Mouse (Mus musculus) stomach, embryonic 16.5 days (tissue): ENCODE results near the gene Ndufa11. TPM values are rescaled to one million over a fixed set of nuclear protein-coding genes. Genes with fewer than 3 reads are reported as not detected.

Source experiments
- ATAC-seq: fragments of 200-750 bp; cut with Nextera tagmentation; 2 replicates; pipeline ENCODE4 v1.8.0; 2017; ENCODE audit warnings: moderate number of reproducible peaks, moderate TSS enrichment; ENCODE audit not compliant: insufficient read depth, low FRiP score
- H3K27ac ChIP-seq: fragments of 300-500 bp; sonication (generic); 2 replicates; pipeline ENCODE4 v1.5.1; 2014; ENCODE audit warnings: low read length
- H3K27me3 ChIP-seq: fragments of 300-500 bp; sonication (generic); 2 replicates; pipeline ENCODE4 v1.6.1; 2014; ENCODE audit warnings: low read length, control low read depth, mixed read lengths; ENCODE audit not compliant: control insufficient read depth, insufficient read depth
- H3K36me3 ChIP-seq: fragments of 300-500 bp; sonication (generic); 2 replicates; pipeline ENCODE4 v1.6.1; 2014; ENCODE audit warnings: low read length; ENCODE audit not compliant: control insufficient read depth, insufficient read depth
- H3K4me1 ChIP-seq: fragments of 300-500 bp; sonication (generic); 2 replicates; pipeline ENCODE4 v1.6.1; 2014; ENCODE audit warnings: low read length, control low read depth, mixed read lengths; ENCODE audit not compliant: control insufficient read depth, insufficient read depth
- H3K4me2 ChIP-seq: fragments of 300-500 bp; sonication (generic); 2 replicates; pipeline ENCODE4 v1.6.1; 2014; ENCODE audit warnings: low read depth, low read length, mixed read lengths
- H3K4me3 ChIP-seq: fragments of 300-500 bp; sonication (generic); replicated peaks from 2 replicates; pipeline ENCODE4 v1.5.1; 2014; ENCODE audit warnings: mild to moderate bottlenecking, low read length
- H3K9ac ChIP-seq: fragments of 300-500 bp; sonication (generic); 2 replicates; pipeline ENCODE4 v1.6.1; 2014; ENCODE audit warnings: low read length
- H3K9me3 ChIP-seq: fragments of 300-500 bp; sonication (generic); replicated peaks from 2 replicates; pipeline ENCODE4 v1.6.1; 2016; ENCODE audit warnings: low read length, control low read depth; ENCODE audit not compliant: control insufficient read depth
- WGBS: fragments of 180-500 bp; shearing (Covaris S2); extraction: QIAGEN DNeasy Blood & Tissue Kit; methylation state at CpG from one replicate; pipeline ENCODE4 v1.1.7; 2014; 5-methylcytosine and 5-hydroxymethylcytosine counted together
- polyA plus RNA-seq: library from polyadenylated mRNA; unstranded; fragments of >200 nt; fragmentation: Nextera tagmentation; extraction: Ambion mirVana; gene quantifications from 2 replicates; pipeline ENCODE4 v1.2.1, GENCODE M21; 2015

Ndufa11 gene
- polyA plus RNA-seq, 1 experiment from 2014 or later, result 434 TPM

DNA sequence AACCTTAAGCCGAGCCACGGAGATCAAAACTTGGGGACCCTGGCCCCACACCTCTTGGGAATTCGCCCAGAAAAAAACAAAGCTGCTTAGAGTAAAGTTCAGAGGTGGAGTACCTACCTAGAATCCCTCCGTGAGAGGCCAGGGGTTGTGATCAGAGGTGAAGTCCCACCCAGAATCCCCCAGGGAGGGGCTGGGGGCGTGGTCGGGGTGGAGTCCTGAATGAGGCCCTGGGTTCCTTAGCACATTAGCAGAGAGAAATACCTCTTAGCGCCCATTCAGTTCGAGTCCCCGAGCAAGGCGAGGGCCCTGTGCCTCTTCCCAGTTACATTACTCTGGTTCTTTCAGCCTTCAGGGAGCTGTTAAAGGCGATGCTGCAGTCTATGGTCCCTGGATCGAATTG, 10.1 kb downstream of the Ndufa11 start:
- Histone ChIP-seq H3K4me2 (peak overlapping the region; percentile 34; the same call in 1 of the 2 replicates), H3K9ac (peak overlapping the region; percentile 35), H3K27me3 (no peaks in the 10 kb centered on the region), H3K27ac (peak overlapping the region; percentile 73), H3K4me1 (peaks cover 26% of the 10 kb centered on the region), H3K4me3 (no peak overlapping the region), H3K36me3 (no peaks in the 10 kb centered on the region), H3K9me3 (no peaks in the 10 kb centered on the region)
- 8% methylated on average over 12 of the region's 12 CpGs for WGBS
- peak; percentile 24; the same call in 1 of the 2 replicates for ATAC-seq

DNA sequence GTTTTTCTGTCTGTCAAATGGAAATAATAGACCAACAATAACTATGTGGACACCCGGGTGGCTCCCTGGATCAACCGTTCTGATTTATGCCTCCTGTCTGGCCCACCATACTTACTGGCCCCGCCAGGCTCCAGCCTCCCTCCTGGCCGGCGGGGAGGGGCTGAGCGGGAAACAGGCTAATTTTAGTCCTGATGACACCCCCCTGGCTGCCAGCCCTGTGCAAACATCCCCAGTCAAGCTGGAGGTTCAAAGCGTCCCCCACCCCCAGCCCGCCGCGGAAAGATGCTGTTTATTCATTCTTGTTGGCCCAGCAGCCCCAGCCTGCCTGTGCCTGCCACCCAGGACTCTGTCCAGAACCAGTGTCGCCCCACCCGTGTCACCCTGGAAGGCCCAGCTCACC, 10.6 kb downstream of the Ndufa11 start:
- Histone ChIP-seq H3K4me1 (peaks cover 26% of the 10 kb centered on the region), H3K9ac (peak overlapping the region; percentile 37; the same call in 1 of the 2 replicates), H3K27me3 (no peaks in the 10 kb centered on the region), H3K36me3 (no peaks in the 10 kb centered on the region), H3K4me3 (no peak overlapping the region), H3K4me2 (peak overlapping the region; percentile 34), H3K27ac (peak overlapping the region; percentile 73; the same call in 1 of the 2 replicates), H3K9me3 (no peaks in the 10 kb centered on the region)
- 7% methylated on average over 12 of the region's 12 CpGs for WGBS
- ATAC-seq, result peak; percentile 34; the same call in 1 of the 2 replicates

DNA sequence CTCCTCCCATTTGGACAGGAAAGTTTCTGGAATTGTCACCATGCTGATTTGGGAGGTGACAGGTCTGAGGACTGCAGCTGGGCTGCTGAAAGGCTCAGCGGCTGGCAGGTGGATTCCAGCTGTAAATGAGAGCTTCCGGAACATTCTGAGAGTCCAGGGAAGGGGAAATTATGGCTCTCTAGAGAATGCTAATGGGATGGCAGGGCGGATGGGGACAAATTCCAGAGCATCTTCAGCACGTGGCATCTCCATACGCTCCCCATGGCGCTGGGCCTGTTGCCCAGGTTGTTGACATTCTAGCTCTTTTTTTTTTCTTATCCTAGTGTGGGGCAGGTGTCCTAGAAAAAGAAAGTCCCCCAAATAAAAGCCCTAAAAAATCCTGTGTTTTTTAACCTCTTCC, 11.6 kb downstream of the Ndufa11 start:
- no peak overlapping the region for H3K27ac ChIP-seq
- H3K4me3 ChIP-seq, result no peak overlapping the region
- H3K4me2 ChIP-seq, result no peak overlapping the region
- no peak overlapping the region; the same call in 1 of the 2 replicates for H3K9ac ChIP-seq
- H3K27me3 ChIP-seq, result no peaks in the 10 kb centered on the region
- peaks cover 26% of the 10 kb centered on the region for H3K4me1 ChIP-seq
- H3K36me3 ChIP-seq, result no peaks in the 10 kb centered on the region
- WGBS, result 42% methylated on average over 6 of the region's 6 CpGs
- no peaks in the 10 kb centered on the region for H3K9me3 ChIP-seq
- no peak for ATAC-seq

DNA sequence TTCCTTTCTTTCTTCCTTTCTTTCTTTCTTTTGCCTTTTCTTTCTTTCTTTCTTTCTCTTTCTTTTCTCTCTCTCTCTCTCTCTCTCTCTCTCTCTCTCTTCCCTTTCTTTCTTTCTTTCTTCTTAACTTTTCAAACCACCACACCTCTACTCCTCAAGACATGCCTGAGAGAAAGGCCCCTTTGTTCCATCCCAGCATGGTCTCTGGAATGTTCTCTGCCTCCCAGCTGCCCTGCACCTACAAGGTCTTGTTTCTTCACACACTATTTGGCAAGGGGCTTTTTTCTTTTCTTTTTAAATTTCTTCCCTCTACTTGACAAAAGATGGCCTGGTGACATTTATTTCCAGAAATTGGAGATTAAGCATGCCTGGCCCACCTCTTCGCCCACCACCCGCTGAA, 12.1 kb downstream of the Ndufa11 start:
- Histone ChIP-seq H3K9ac (no peak overlapping the region), H3K27ac (no peak overlapping the region), H3K9me3 (no peaks in the 10 kb centered on the region), H3K36me3 (no peaks in the 10 kb centered on the region), H3K4me2 (no peak overlapping the region), H3K4me1 (peaks cover 26% of the 10 kb centered on the region), H3K27me3 (no peaks in the 10 kb centered on the region), H3K4me3 (no peak overlapping the region)
- 71% methylated on average over 2 of the region's 2 CpGs for WGBS
- ATAC-seq, result no peak

DNA sequence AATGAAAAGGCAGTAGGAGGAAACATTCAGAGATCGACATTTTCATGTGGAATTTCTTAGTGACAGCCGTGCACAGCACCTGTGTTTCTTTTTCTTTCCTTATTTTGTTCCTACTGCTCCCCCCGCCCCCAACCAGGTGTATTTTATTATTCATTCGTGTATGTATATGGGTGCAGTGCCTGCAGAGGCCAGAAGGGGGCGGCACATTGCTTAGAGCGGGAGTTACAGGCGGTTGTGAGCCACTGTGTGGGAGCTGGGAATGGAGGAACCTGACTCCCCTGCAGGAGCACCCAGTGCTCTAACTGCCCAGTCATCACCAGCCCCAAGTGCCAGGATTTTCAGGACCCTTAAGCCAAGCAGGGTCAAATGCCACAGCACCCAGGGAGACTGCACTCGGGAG, 19.0 kb downstream of the Ndufa11 start:
- no peak overlapping the region for H3K27ac ChIP-seq
- H3K36me3 ChIP-seq, result no peaks in the 10 kb centered on the region
- H3K4me2 ChIP-seq, result no peak overlapping the region
- 34% methylated on average over 8 of the region's 8 CpGs for WGBS
- ATAC-seq, result no peak
- H3K9ac ChIP-seq, result no peak overlapping the region
- no peaks in the 10 kb centered on the region for H3K27me3 ChIP-seq
- H3K4me1 ChIP-seq, result no peaks in the 10 kb centered on the region
- H3K9me3 ChIP-seq, result 0 out of 2 replicates have a peak, but pooled peaks cover 4% of the 10 kb centered on the region
- no peak overlapping the region for H3K4me3 ChIP-seq

DNA sequence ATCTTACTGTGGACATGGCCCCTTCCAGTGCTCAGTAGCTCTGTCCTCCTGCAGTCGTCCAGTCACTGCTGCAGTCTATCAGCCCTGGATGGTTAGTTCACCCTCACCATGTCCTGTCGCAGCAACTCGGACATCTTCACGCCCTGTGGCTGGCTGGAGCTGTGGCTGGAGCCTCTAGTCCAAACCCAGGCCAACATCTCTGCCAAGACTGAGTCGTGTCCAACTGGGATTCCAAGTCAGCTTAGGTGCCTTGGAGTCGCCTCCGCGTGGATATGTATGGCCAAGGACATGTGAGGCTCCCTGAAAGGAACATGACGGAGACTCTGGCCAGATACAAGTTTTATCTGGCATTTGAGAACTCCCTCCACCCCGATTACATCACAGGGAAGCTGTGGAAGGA, 20.7 kb downstream of the Ndufa11 start:
- 0 out of 2 replicates have a peak, but pooled peaks cover 5% of the 10 kb centered on the region for H3K4me1 ChIP-seq
- 78% methylated on average over 10 of the region's 10 CpGs for WGBS
- no peak for ATAC-seq
- no peaks in the 10 kb centered on the region for H3K36me3 ChIP-seq
- no peak overlapping the region for H3K4me2 ChIP-seq
- no peak overlapping the region for H3K4me3 ChIP-seq
- no peaks in the 10 kb centered on the region for H3K27me3 ChIP-seq
- no peak overlapping the region for H3K9ac ChIP-seq
- 0 out of 2 replicates have a peak, but pooled peaks cover 4% of the 10 kb centered on the region for H3K9me3 ChIP-seq
- H3K27ac ChIP-seq, result no peak overlapping the region

DNA sequence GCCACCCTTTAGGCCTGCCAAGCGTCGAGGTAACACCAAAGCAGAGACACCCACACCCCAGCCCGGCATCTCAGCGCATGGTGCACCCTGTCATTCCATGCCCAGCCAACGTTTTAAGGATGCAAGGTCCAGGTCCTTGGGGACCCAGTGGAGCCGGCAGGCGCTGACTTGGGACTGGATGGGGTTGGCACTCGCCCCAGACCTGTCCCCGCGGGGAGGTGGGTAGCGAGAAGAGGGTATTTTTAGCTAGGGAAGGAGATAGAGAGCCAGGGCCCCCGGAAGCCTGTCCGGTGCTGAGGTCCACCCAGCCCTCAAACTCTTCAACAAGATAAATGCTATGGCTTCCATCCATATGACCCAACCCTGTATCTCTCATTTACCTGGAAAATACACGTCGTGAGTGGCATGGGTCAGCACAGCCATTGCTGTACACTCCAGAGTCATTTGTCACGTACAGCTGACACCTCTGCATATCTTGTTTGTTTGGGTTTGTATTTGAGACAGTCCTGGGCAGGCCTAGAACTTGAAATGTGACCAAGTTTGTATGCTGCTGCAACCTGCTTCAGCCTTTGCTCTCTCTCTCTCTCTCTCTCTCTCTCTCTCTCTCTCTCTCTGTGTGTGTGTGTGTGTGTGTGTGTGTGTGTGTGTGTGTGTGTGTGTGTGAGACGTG, 22.7 kb downstream of the Ndufa11 start:
- 0 out of 2 replicates have a peak, but pooled peaks cover 5% of the 10 kb centered on the region for H3K4me1 ChIP-seq
- no peak overlapping the region for H3K4me2 ChIP-seq
- WGBS, result 74% methylated on average over 17 of the region's 17 CpGs
- no peak overlapping the region for H3K27ac ChIP-seq
- ATAC-seq, result no peak
- H3K4me3 ChIP-seq, result no peak overlapping the region
- H3K9ac ChIP-seq, result no peak overlapping the region
- no peaks in the 10 kb centered on the region for H3K27me3 ChIP-seq
- 0 out of 2 replicates have a peak, but pooled peaks cover 4% of the 10 kb centered on the region for H3K9me3 ChIP-seq
- no peaks in the 10 kb centered on the region for H3K36me3 ChIP-seq

DNA sequence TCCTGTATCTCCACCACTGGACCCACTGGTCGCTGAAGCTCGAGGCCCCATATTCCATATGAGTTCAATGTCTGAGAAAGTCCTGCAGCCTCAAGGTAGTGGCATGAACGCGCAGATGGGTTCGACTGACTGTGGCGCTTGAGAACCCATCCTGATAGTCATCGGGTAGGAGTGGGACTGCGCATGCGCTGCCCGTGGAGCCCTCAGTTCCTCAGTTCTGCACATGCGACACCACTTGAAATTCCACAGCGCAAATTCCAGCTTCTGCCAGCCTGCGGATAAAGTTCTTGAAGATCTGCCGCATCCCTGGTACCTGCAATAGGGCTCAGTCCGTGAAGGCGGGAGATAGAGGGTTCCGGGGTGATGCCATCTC, 23.2 kb downstream of the Ndufa11 start:
- Histone ChIP-seq H3K36me3 (no peaks in the 10 kb centered on the region), H3K9ac (no peak overlapping the region), H3K27ac (no peak overlapping the region), H3K4me2 (no peak overlapping the region), H3K27me3 (no peaks in the 10 kb centered on the region), H3K4me3 (no peak overlapping the region), H3K9me3 (0 out of 2 replicates have a peak, but pooled peaks cover 4% of the 10 kb centered on the region), H3K4me1 (0 out of 2 replicates have a peak, but pooled peaks cover 5% of the 10 kb centered on the region)
- 73% methylated on average over 17 of the region's 17 CpGs for WGBS
- ATAC-seq, result no peak

DNA sequence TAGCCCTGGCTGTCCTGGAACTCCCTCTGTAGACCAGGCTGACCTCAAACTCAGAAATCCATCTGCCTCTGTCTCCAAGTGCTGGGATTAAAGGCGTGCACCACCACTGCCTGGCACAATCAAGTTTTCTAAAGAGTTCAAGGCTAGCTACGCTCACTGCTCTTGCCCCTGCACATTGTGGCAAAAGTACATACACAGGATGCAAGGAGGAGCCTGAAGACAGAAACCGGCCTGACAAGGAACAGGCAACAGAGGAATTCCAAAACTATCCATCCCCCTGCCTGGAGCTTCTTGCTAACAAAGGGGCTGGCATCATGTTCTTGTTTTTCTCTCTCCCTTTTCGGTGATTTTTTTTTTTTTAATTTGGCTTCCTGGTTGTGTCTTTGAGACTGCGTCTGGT, 26.6 kb downstream of the Ndufa11 start:
- no peak overlapping the region for H3K4me3 ChIP-seq
- 34% methylated on average over 5 of the region's 5 CpGs for WGBS
- 0 out of 2 replicates have a peak, but pooled peaks cover 5% of the 10 kb centered on the region for H3K4me1 ChIP-seq
- no peaks in the 10 kb centered on the region for H3K27me3 ChIP-seq
- no peak overlapping the region for H3K9ac ChIP-seq
- no peak for ATAC-seq
- no peaks in the 10 kb centered on the region for H3K36me3 ChIP-seq
- no peak overlapping the region for H3K27ac ChIP-seq
- no peaks in the 10 kb centered on the region for H3K9me3 ChIP-seq
- no peak overlapping the region for H3K4me2 ChIP-seq
